Mouse (Mus musculus) limb, embryonic 11.5 days (tissue): Measurements from ENCODE around the gene Kdm1b. TPM values are rescaled to one million over a fixed set of nuclear protein-coding genes. Genes with fewer than 3 reads are reported as not detected.

Experiments used
- ATAC-seq: fragments of 200-750 bp; cut with Nextera tagmentation; 2 replicates; pipeline ENCODE4 v1.8.0; 2017; ENCODE audit warnings: low read depth; ENCODE audit not compliant: insufficient number of reproducible peaks, low FRiP score, low TSS enrichment
- DNase-seq: peaks from one replicate; pipeline ENCODE4 v3.0.0-alpha.2; 2015; ENCODE audit warnings: low spot score
- H3K27ac ChIP-seq: fragments of 300-500 bp; sonication (generic); replicated peaks from 2 replicates; pipeline ENCODE4 v1.5.1; 2014; ENCODE audit warnings: low read depth, mild to moderate bottlenecking, low read length
- H3K27me3 ChIP-seq: fragments of 300-500 bp; sonication (generic); 2 replicates; pipeline ENCODE4 v1.6.1; 2014; ENCODE audit warnings: mild to moderate bottlenecking, low read length, mixed read lengths; ENCODE audit not compliant: control insufficient read depth, insufficient read depth
- H3K36me3 ChIP-seq: fragments of 300-500 bp; sonication (generic); 2 replicates; pipeline ENCODE4 v1.6.1; 2014; ENCODE audit warnings: mild to moderate bottlenecking, low read length, moderate library complexity, mixed read lengths; ENCODE audit not compliant: control insufficient read depth, insufficient read depth
- H3K4me1 ChIP-seq: fragments of 300-500 bp; sonication (generic); 2 replicates; pipeline ENCODE4 v1.6.1; 2014; ENCODE audit warnings: low read length, mixed read lengths; ENCODE audit not compliant: control insufficient read depth, insufficient read depth
- H3K4me2 ChIP-seq: fragments of 300-500 bp; sonication (generic); 2 replicates; pipeline ENCODE4 v1.6.1; 2014; ENCODE audit warnings: low read depth, mild to moderate bottlenecking, moderate library complexity; ENCODE audit not compliant: severe bottlenecking
- H3K4me3 ChIP-seq: fragments of 300-500 bp; sonication (generic); 2 replicates; pipeline ENCODE4 v1.5.1; 2014; ENCODE audit warnings: low read depth, low read length
- H3K9ac ChIP-seq: fragments of 300-500 bp; sonication (generic); 2 replicates; pipeline ENCODE4 v1.6.1; 2014; ENCODE audit warnings: mild to moderate bottlenecking, low read length
- H3K9me3 ChIP-seq: fragments of 300-500 bp; sonication (generic); 2 replicates; pipeline ENCODE4 v1.6.1; 2016; ENCODE audit warnings: low read length; ENCODE audit not compliant: control insufficient read depth
- WGBS: fragments of 180-500 bp; shearing (Covaris S2); extraction: QIAGEN DNeasy Blood & Tissue Kit; methylation state at CpG from one replicate; pipeline ENCODE4 v1.1.7; 2014; 5-methylcytosine and 5-hydroxymethylcytosine counted together
- polyA plus RNA-seq: library from polyadenylated mRNA; unstranded; fragments of >200 nt; fragmentation: Nextera tagmentation; extraction: Ambion mirVana; gene quantifications from 2 replicates; pipeline ENCODE4 v1.2.1, GENCODE M21; 2014

Gene Kdm1b
- polyA plus RNA-seq, 1 experiment from 2014 or later: 12.4 TPM

DNA sequence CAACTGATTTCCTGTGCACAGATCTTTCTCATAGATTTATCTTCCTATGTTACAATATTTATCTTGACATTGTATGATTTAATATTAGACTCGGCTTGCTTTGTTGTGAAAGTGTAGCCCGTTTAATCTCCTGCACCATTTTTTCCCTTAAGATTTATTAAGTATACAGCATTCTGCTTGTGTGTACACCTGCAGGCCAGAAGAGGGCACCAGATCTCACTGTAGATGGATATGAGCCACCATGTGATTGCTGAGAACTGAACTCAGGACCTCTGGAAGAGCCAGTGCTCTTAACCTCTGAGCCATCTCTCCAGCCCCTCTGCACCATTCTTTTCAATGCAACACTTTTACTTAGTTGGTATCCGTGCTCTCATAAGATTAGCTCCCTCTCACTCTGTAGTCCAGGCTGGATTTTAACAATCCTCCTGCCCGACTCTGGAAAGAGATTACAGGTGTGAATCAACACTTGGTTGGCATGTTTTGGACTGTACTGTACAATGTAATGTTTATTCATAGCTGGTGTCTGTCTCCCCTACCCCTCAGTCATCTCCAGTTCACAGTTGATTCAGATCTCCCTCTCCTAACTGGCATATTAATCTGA, 37.7 kb downstream of the Kdm1b start:
- H3K27ac ChIP-seq: no peak overlapping the region
- H3K36me3 ChIP-seq: no peaks in the 10 kb centered on the region
- no peaks in the 10 kb centered on the region for H3K4me1 ChIP-seq
- ATAC-seq: no peak
- DNase-seq: no peak
- no peak overlapping the region for H3K4me2 ChIP-seq
- WGBS: 91% methylated on average over 4 of the region's 4 CpGs
- no peaks in the 10 kb centered on the region for H3K27me3 ChIP-seq
- H3K9ac ChIP-seq: no peak overlapping the region
- H3K9me3 ChIP-seq: no peaks in the 10 kb centered on the region
- H3K4me3 ChIP-seq: no peak overlapping the region

DNA sequence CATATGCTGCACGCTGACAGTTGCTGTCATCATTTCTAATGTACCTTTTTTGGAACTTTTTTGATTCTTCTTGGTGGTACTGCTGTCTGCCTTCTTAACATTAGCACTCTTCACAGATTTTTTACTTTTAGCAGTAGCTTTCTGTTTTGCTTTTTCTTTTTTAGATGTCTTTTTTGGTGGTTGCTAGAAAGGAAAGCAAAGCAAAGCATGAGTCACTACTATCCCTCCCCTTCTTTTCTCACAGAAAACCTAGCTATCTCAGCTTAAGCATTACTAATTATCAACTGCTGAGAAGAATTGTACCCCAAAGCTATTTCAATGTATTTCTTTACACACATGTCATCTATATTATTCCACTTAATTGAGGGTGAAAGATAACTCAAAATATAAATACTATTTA, 45.1 kb downstream of the Kdm1b start:
- ATAC-seq (no peak), DNase-seq (no peak)
- Histone ChIP-seq H3K4me3 (no peak overlapping the region), H3K9ac (no peak overlapping the region), H3K4me2 (no peak overlapping the region), H3K27ac (no peak overlapping the region), H3K36me3 (peaks cover 7% of the 10 kb centered on the region; the same call in 1 of the 2 replicates), H3K27me3 (no peaks in the 10 kb centered on the region), H3K4me1 (no peaks in the 10 kb centered on the region), H3K9me3 (no peaks in the 10 kb centered on the region)
- 97% methylated on average over 1 of the region's 1 CpGs for WGBS

DNA sequence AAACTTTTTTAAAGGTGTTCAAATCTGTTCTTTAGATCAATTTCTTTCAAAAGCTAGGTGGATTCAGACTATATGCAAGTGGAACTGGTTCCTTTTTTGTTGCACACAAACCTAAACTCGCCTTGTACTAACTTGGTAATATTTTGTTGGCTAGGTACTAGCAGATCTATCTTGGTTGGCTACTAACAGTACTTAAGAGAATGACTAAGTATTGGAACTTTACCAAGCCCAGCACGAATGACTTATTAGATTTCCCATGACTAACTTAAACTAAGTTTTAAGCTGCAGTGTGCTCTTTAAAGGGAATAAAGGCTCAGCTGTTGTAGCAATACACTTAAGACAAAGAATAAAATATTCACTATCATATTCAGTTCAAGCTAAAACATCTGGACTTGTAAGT, 46.0 kb downstream of the Kdm1b start:
- 91% methylated on average over 2 of the region's 2 CpGs for WGBS
- Histone ChIP-seq H3K36me3 (peaks cover 9% of the 10 kb centered on the region; the same call in 1 of the 2 replicates), H3K9ac (no peak overlapping the region), H3K4me3 (no peak overlapping the region), H3K27ac (no peak overlapping the region), H3K27me3 (no peaks in the 10 kb centered on the region), H3K4me2 (no peak overlapping the region), H3K4me1 (no peaks in the 10 kb centered on the region), H3K9me3 (no peaks in the 10 kb centered on the region)
- ATAC-seq (no peak), DNase-seq (no peak)

DNA sequence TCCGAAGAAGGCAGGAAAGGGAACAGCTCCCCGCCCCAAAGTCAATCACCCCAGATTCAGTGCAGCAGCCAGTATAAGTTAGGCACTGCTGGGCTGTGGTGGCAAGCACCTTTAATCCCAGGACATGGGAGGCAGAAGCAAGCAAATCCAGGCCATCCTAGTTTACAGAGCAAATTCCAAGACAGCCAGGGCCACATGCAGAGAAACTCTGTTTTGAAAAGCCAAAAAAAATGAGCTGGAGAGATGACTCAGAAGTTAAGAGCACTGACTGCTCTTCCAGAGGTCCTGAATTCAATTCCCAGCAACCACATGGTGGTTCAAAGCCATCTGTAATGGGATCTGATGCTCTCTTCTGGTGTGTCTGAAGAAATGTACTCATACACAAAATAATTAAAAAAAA, 50.5 kb downstream of the Kdm1b start:
- no peaks in the 10 kb centered on the region for H3K4me1 ChIP-seq
- H3K9ac ChIP-seq: no peak overlapping the region
- H3K27me3 ChIP-seq: no peaks in the 10 kb centered on the region
- DNase-seq (no peak), ATAC-seq (no peak)
- 99% methylated on average over 2 of the region's 2 CpGs for WGBS
- H3K4me3 ChIP-seq: no peak overlapping the region
- H3K9me3 ChIP-seq: no peaks in the 10 kb centered on the region
- H3K27ac ChIP-seq: no peak overlapping the region
- H3K36me3 ChIP-seq: peaks cover 16% of the 10 kb centered on the region
- no peak overlapping the region for H3K4me2 ChIP-seq

DNA sequence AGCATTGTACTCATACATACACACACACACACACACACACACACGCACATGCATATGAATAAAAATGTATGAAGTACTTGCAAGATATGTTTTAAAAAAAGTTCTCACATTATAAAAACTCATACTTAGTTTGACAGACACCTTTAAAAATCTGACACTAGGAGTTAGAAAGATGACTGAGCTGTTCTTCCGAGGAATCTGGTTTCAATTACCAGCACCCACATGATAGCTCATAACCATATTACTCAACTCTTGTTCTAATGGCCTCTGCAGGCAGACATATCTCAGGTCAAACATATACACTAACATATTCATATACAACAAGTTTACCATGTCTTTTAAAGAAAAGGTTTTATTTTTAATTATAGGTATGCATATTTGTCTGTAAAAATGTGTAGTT, 53.3 kb downstream of the Kdm1b start:
- Histone ChIP-seq H3K4me3 (no peak overlapping the region), H3K9ac (no peak overlapping the region), H3K27me3 (no peaks in the 10 kb centered on the region), H3K4me1 (no peaks in the 10 kb centered on the region), H3K9me3 (no peaks in the 10 kb centered on the region), H3K4me2 (no peak overlapping the region), H3K27ac (no peak overlapping the region), H3K36me3 (peaks cover 12% of the 10 kb centered on the region)
- DNase-seq (no peak), ATAC-seq (no peak)
- WGBS: 86% methylated on average over 2 of the region's 2 CpGs

DNA sequence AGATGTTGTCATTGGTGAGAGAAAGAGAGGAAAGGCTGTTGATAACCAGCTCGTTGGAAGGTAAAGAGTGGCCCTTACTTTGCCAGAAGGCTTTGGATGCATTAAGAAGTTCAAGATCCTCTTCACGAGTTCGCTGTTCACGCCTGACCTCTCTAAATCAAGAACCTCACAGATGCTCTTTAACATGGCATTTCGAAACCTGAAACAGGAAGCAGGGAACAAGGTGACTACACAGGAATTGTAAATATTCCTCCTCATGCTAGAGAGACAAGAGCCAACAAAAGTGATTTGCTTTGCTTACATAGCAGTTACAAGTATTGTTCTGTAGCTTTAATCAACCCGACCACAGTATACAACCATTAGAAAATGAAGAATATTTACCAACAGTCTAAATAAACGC, 56.0 kb downstream of the Kdm1b start:
- no peaks in the 10 kb centered on the region for H3K4me1 ChIP-seq
- WGBS: 90% methylated on average over 7 of the region's 7 CpGs
- H3K4me3 ChIP-seq: no peak overlapping the region
- no peak for ATAC-seq
- no peak for DNase-seq
- H3K9ac ChIP-seq: no peak overlapping the region
- no peak overlapping the region for H3K4me2 ChIP-seq
- peaks cover 11% of the 10 kb centered on the region for H3K36me3 ChIP-seq
- H3K9me3 ChIP-seq: no peaks in the 10 kb centered on the region
- H3K27me3 ChIP-seq: no peaks in the 10 kb centered on the region
- H3K27ac ChIP-seq: no peak overlapping the region

DNA sequence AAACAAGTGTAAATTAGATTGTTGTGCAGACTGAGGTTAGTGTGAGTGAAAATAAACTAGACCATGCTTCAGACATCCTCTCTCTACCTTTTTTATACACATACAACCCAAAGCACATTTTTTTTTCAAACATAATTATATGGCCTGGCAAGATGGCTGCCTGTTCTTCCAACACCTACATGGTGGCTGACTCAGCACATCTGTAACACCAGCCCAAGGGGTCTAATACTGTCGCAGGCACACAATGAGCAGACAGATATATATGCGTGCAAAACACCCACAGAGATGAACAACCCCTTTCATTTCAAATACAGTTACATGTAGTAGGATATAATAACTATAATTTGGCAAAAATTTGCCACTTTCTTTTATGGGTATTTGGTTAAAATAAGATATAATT, 57.3 kb downstream of the Kdm1b start:
- H3K4me1 ChIP-seq: no peaks in the 10 kb centered on the region
- no peak overlapping the region for H3K4me2 ChIP-seq
- no peak for ATAC-seq
- no peaks in the 10 kb centered on the region for H3K9me3 ChIP-seq
- 93% methylated on average over 2 of the region's 2 CpGs for WGBS
- H3K36me3 ChIP-seq: peaks cover 5% of the 10 kb centered on the region; the same call in 1 of the 2 replicates
- H3K27me3 ChIP-seq: no peaks in the 10 kb centered on the region
- DNase-seq: no peak
- no peak overlapping the region for H3K9ac ChIP-seq
- no peak overlapping the region for H3K4me3 ChIP-seq
- no peak overlapping the region for H3K27ac ChIP-seq

DNA sequence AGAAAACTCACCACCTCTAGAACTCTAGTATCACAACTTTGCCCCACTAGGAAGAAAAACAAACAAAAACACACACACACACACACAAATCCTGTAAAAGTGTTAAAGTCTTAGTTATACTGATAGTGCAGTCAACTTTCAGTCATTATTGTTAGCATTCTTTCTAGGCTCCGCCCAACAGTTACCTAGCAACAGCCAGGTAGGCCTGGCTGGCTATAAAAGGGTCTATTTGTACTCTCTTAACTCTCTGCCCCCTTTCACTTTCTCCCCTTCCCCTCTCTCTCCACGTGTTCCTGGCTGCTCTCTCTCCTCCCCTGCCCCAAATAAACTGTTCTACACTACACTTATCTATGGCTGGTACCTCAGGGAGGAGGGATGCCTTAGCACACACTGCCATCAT, 60.8 kb downstream of the Kdm1b start:
- no peaks in the 10 kb centered on the region for H3K4me1 ChIP-seq
- peak overlapping the region; percentile 71 for H3K4me2 ChIP-seq
- no peak for ATAC-seq
- H3K9ac ChIP-seq: no peak overlapping the region
- no peaks in the 10 kb centered on the region for H3K27me3 ChIP-seq
- H3K9me3 ChIP-seq: no peaks in the 10 kb centered on the region
- no peak overlapping the region for H3K27ac ChIP-seq
- no peak for DNase-seq
- no peaks in the 10 kb centered on the region for H3K36me3 ChIP-seq
- 21% methylated on average over 2 of the region's 2 CpGs for WGBS
- H3K4me3 ChIP-seq: peak overlapping the region; percentile 97
